Mouse (Mus musculus) T-helper 2 cell (primary cell): Measurements from ENCODE around the gene Hoxb9.

Source experiments
- in situ Hi-C: fragments of 300-600 bp; cut with MboI, MseI; formaldehyde crosslinking; loops from one replicate; pipeline ENCODE4 v1.15.1; 2025; ENCODE audit warnings: high pct_unique_total_duplicates

The Hoxb9 gene

DNA sequence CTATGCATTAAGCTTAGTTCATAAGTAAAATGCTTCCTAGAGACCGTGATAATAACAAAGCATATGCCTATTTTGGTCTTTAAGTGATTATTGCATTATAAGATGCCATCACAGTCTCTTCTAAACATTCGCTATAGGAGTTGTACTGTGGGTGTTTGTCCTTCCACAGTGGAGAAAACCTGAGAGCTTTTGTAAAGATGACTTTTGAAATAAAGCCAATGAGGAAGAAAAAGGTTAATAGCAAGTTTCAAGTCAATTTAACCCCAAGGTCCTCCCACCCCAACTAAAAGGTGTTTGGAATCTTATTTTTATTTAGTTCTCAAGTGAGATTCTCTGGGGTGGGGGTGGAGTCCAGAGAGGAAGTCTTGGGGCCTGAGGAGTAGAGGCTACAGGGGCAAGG lies 41.9 kb downstream of the Hoxb9 start:
- in situ Hi-C loops = no loop called here

DNA sequence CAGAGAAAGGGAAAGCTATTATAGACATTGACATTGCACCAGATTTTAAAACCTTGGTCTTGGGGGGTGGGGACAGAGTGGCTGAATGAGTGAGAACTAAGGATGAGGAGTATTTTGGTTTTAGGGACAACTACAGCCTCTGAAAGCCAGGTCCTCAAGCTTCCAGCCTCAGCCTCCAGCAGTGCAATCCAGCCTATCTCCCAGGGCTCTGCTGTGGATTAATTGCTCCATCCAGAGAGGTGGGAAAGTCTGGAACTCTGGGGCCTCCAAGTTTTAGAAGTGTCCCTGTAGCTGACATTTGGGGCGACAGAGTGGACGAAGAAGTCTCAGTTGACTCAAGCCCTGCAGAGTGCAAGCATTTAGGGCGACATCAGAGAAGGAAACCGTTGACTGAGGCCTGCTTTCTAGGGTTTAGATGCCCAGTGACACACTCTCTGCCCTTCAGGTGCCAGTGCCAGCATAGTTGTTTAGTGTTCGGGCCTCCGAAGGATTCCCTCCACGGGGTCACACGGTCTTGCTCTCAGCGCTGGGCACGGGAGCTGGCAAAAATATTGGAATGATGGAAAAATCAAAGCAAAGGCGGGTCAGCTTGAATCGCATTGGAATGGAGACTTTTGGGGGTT lies 42.7 kb downstream of the Hoxb9 start:
- in situ Hi-C loops = no loop called here

DNA sequence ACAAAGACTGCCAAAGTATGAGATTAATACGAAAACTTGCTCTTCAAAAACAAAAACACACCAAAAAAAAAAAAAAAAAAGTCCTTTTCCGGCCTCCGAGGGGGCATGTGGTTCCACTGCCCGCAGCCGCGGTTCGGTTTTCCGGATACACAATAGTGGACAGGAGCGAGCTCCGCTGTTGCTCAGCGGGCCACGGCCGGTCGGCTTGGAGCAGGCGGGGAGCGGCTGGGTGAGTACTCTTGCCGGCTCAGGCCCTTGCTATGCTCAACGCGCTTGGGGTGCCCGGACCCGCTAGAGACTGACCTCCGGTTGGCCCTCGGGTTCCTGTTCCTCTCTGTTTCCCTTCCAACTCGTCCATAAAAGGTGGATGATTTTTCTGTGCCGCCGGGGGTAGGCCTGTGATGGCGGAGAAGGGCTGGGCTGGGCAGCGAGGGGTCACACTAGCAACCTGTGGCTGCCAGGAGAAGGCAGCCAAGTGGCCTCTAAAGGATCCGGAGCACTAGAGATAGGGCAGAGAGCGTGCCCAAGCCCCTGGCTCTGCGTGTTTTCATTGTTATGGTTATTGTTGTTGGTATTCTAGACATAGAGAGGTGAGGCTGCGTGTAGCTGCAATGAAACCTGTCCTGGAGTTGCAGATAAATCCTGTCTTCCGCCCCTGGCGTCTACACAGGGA lies 43.5 kb downstream of the Hoxb9 start:
- in situ Hi-C loops = no loop called here

DNA sequence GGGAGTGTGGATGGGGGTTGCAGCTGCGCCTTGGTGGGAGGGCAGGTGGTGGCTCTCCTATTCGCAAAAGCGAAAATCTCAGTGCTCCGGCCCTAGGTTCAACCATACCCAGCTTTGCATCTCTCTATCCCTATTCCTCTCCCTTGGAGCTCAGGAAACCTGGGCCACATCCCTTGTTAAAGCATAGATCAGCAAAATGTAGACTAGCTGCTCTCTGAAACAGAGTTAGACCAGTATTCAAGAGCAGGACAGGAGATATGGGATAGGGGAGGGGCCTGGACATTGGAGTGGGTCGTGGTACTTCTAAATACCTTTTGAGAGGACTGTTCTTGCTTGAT lies 44.1 kb downstream of the Hoxb9 start:
- in situ Hi-C loops = no loop called here

DNA sequence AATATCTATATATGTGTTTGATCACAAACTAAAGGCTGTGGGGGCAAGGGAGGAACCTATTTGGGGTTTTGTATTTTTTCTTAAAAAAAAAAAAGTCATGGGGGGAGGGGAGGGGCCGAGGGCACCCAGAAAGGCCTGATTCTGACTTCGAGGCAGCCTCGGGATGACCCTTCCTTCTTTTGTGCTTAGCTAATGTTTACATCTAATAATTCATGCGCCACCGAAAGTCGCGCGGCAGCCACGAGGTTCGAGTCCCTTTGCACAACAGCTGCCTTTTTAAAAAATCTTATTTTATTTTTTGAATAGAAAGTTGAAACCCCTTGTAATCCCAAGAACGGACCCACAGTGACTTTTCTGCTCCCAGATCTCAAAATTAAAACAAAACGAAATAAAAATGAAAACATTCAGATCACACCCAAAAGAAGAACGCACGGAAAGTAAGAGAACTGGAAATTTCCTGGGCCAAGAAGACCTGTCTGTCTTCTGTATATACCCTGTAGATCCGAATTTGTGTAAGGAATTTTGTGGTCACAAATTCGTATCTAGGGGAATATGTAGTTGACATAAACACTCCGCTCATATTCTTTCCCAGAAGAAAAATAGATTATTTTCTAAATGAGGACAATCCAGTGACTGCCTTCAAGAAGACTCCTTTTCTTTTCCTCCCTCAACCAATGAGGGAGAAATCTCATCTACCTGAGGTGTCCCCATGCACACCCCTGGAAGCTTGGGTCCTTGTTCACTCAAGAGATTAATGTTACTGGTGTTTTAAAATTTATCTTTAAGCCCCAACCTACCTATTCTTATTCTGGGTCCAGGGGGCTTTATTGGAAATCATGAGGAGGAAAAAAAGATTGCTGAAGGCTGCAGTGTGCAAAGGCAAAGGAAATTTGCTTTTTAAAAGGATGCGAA lies 45.7 kb downstream of the Hoxb9 start:
- in situ Hi-C loops = no loop called here

DNA sequence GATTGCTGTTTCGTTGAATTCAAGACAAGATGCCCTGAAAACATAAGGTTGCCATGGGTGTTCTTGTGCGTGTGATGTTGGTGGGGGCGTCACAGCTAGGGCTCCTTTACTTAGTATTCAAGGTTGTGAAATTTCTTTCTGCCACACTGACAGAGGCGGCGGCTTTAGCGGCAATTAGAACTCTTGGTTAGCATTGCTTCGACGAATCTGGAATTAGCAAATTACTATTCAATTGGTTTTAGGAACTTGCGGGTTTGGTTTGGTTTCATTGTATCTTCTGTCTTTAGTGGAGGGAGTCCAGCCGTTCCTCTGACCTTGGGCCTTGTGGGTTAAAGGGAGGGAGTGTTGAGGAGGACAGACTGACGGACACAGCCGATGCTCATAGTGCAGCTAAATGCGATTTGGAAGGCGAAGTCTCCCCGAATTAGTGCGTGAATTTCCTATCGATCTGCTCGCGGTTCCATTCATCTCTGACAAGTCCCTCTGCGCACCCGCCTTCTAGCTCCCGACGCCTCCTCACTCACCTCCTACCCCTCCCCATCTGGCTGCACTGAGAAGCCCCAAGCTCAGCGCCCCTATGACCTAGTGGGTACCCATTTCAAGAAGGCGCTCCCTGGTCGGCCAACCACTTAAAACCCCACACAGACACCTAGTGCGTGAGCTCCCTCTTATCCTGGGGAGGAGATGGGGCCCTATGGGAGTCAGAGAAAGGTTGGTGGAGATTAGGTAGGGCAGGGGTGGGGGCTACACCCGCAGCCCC lies 46.5 kb downstream of the Hoxb9 start, which contains the start of gene Hoxb4:
Gene Hoxb4, plus strand, starts transcription at position 660 of the 760 bp plus-strand sequence.
- in situ Hi-C loops = no loop called here

DNA sequence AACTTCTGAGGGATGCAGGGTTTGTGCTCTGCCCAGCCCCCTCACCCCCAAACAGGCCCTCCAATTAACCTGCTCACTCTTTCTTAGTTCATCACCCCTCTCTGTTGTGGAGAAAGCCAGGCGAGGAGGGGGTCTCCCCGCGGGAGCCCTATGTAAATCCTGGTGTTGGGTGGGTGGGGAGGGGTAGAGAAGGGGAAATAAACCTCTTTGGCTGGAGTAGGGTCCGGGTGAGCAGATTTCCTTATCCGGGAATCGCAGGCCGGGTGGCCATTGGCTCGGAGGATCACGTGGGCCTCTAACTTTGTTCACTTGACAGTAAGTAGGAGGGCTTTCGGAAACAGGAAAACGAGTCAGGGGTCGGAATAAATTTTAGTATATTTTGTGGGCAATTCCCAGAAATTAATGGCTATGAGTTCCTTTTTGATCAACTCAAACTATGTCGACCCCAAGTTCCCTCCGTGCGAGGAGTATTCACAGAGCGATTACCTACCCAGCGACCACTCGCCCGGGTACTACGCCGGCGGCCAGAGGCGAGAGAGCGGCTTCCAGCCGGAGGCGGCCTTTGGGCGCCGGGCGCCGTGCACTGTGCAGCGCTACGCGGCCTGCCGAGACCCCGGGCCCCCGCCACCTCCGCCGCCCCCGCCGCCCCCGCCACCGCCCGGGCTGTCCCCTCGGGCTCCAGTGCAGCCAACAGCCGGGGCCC lies 47.3 kb downstream of the Hoxb9 start:
- in situ Hi-C loops = no loop called here

DNA sequence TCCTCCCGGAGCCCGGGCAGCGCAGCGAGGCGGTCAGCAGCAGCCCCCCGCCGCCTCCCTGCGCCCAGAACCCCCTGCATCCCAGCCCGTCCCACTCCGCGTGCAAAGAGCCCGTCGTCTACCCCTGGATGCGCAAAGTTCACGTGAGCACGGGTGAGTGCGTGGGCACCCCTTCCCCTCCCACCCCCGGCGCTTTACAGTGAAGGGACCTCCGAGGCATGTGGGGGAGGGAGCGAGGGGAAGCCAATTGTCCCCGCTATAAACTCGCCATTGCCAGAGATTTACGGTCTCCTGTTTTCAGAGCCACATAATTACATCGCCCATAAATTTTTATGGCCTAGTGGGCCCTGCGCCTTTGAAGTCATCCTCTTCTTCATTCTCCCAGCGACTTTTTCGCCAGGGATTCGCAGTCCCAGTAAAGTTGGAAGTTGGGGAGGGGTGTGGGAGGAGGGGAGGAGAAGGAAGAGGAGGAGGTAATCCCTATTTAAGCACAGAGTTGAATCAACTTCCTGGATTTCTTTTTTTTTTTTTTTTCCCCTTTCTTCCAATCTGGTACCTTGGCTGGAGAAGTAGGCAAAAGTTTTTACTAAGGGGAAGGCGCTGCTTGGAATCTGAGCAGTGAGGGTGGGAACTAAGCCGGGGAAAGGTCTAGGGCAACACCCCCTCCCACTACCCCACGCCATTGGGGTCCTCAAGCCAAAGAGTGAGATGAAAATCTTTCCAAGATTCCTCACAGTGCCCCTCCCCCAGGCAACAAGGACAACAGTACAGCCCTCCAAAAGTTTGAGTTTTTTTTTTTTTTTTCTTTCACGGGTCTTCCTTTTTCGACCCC lies 48.0 kb downstream of the Hoxb9 start:
- in situ Hi-C loops = no loop called here

DNA sequence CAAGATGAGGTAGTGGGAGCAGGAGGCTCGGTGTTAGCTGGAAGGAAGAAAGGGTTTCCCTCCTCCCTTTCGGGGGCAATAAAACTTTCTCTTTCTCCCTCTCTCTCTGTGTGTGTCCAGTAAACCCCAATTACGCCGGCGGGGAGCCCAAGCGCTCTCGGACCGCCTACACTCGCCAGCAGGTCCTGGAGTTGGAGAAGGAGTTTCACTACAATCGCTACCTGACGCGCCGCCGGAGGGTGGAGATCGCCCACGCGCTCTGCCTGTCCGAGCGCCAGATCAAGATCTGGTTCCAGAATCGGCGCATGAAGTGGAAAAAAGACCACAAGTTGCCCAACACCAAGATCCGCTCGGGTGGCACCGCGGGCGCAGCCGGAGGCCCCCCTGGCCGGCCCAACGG lies 48.7 kb downstream of the Hoxb9 start:
- in situ Hi-C loops = no loop called here

DNA sequence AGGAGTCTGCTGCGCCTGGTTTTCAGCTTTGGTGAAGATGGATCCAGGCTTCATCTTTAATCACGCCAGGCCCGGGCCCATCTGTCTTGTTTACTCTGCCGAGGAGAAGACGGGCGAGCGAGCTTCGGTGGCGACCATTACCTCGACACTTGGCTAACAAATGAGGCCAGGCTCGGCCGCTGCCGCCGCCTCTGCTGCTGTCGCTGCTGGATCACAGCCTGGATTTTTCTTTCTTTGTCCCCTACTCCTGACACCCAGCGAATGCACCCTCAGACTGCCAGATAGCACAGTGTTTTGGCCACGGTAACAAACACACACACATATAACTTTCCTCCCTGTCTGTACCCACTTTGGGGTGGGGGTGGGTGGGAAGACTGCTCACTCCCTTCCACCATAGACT lies 49.4 kb downstream of the Hoxb9 start:
- in situ Hi-C loops = no loop called here

DNA sequence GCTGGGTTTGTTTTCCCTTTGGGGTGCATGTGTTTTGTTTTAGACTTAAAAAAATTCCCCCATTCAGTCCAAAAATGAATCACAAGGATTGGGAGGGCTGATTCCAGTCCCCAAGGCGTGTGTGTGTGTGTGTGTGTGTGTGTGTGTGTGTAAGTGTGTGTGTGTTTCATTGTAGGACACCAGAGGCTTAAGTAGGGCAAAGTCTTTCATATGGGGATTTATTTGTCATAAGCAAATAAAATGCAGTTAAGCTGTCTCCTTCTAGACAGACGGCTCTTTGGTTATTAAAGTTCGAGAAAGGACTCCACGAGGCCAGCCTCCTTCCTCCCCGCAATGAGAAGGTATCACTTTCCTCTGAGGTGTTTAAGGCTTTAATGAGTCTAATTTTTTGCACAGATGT lies 50.6 kb downstream of the Hoxb9 start:
- in situ Hi-C loops = no loop called here

DNA sequence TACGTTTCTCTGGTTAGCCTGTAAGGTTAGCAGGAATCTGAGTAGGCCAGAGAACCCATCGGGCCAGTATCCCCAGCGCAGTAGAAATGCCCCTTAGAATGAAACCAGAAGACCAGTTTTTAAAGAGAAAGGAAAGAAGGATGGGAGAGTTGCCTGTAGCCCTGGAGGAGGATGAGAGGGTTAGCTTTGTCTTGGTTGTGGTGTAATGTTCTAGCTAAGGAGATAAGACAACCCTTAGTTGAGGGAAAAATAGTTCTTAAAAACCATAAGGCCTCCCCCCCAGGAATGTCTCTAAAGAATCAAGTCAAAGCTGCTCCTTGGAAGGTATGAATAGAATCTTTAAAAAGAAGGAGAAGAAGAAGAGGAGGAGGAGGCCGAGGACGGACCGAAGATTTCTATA lies 51.5 kb downstream of the Hoxb9 start:
- in situ Hi-C loops = no loop called here

DNA sequence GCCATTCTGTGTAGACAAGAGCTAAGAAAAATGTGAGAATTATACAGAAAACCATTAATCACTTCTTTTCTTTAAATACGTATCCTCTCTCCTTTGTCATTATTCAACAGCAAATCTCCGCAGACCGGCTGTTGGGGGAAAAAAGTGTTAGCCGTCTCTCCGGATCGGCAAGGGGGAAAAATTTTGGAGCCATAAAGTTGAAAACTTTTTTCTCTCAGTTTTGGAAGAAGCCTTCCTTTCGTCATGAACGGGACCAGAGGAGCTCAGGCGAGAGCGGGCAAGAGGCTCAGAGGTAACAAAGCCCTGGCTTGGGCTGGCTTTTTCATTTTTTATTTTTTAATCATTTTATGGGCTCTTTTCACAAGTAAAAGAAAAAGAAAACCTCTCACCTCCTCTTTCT lies 51.9 kb downstream of the Hoxb9 start, which contains the start of gene Hoxb3:
Gene Hoxb3, plus strand, starts transcription at position 173 of the 400 bp plus-strand sequence.
- in situ Hi-C loops = no loop called here

DNA sequence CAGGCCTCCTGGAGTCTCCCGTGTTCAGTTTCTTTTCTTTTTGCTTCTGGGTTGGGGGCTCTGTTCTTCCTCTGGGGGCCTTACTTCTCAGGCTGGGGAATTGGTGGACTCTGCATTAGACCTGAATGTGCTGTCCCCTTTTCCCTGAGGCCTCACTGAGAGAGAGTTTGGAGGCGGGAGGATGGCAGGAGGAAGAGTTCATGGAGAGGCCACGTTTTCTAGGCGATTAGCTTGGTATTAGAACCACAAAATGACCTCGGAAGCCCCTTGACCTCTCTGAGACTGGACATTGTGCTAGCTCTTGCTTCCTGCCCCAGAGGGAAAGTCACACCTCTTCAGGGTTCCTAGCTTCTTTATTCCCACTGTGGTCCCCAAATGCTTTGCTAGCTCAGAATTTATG lies 52.9 kb downstream of the Hoxb9 start:
- in situ Hi-C loops = no loop called here

DNA sequence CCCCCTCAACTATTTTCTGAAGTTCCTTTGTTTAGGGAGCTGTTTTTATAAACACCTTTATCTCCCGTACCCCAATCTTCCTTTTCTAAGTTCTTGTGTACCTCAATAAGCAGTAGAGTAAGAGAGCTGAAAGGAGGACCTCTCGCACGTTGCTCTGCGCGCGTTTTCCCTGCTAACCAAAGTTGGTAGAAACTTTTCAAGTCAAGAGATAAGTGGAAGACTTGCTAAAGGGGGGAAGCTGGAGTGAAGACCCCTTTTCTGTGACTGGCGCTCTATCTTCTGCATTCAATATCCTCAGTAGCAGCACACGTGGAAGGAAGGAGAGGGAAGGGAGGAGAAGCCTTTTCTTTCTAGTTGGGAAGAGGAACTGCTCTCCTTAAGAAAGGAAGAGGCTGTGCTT lies 53.7 kb downstream of the Hoxb9 start:
- in situ Hi-C loops = no loop called here

DNA sequence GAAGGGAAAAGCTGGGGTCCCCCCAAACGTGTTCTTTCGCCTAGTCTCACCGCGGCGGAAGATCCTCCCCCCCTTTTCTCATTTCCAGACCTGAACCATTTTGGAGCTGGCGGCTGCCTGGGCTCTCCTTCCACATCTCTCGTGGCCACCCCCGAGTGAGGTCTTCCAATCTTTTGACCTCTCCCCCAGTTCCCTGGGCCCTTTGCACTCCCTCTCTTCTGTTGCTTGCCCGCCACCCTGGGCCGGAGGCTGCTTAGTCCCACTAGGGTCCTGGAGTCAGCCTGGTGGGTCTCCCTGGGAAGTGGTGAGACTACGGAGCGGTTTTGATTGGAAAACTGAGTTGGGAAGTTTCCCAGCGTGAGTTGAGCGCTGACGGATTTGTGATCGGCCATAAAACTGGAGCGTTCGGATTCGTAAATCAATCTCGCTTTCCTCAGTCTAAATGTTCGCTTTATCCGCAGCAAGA lies 54.5 kb downstream of the Hoxb9 start:
- in situ Hi-C loops = no loop called here
